Mouse (Mus musculus): Measurements from ENCODE around the gene Igdcc4.

GRCm38 (mm10) chr9:65070587-65070986, 30.7 kb upstream of the Igdcc4 start:
- no peak for TF ChIP-seq CTCF (IDR thresholded peaks at IDR 0.05; ENCODE audit: low read depth, low read length)
- TF ChIP-seq POLR2A (IDR thresholded peaks at IDR 0.05; ENCODE audit: insufficient read depth, low read length): no peak
